Mouse (Mus musculus) cerebellum, postnatal 36 days (tissue): ENCODE results near the gene Mapk10.
A peak's percentile ranks its signal among the peaks of the same experiment; 100 is the strongest.

ENCODE experiments used
- DNase-seq, 2 experiments: peaks; one replicate each; pipeline ENCODE4 v3.0.0; 2021 to 2022; ENCODE audit warnings: mixed read lengths in 2 of 2

The Mapk10 gene

GRCm38 (mm10) chr5:103211101-103211848 lies at the start of gene Mapk10:
TSS of gene Mapk10 (minus strand) at chr5:103211334.
- DNase-seq, result peak; percentile 84 to 86

DNA sequence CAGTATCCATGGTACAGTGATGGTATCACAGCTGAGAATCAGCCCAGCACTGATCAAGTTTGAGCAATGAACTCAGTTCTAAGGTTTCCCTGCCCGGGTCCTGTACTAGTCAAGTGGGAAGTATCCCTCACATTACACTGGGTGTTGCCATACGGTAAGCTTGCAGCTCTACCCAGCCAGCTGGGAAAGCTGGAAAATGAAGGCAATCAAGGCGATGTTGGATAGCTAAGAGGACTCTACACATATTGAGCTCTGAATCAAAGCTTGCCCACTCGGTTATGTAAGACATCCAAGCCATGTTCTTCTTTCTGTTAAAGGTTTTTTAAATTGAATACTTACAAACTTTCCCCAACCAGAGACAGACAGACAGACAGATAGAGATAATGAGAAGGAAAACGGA lies 45.0 kb upstream of the Mapk10 start:
- no peak for DNase-seq

DNA sequence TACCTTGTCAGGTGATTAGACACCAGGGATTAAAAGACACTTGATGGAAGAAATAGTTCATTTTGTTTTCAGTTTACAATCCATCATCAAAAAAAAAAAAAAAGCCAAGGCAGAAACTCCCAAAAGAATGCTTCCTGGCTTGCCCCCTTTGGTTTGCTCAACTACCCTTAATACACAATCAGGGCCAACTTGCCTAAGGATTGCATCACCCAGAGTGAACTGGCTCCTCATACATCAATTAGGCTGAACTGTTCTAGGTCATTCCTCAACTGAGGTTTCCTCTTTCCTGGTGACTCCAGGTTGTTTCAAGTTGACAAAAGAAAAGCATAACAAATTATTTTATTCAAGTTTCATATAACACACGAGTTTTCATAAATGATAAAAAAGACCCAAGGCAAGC lies 31.3 kb upstream of the Mapk10 start:
- DNase-seq, result no peak

- DNase-seq, result no peak
Observed at GRCm38 (mm10) chr5:103231822-103232221, 20.7 kb upstream of the Mapk10 start.

DNA sequence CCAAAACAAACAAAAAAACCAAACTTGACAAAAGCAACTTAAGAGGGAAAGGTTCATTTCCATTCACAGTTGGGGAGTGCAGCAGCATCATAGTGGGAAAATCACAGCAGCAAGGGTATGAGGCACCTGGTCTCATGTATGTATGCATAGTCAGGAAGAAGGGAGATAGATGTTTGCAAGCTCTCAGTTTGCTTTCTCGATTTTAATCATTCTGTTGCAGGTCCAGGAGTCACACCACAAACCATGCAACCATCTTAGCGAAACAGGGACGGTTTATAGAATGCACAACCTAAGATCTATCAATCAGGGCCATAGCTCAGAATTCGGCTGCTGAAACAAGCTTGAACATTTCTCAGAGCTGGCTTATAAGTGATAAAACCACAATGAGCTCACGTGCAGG lies 19.2 kb upstream of the Mapk10 start:
- DNase-seq, result no peak

DNA sequence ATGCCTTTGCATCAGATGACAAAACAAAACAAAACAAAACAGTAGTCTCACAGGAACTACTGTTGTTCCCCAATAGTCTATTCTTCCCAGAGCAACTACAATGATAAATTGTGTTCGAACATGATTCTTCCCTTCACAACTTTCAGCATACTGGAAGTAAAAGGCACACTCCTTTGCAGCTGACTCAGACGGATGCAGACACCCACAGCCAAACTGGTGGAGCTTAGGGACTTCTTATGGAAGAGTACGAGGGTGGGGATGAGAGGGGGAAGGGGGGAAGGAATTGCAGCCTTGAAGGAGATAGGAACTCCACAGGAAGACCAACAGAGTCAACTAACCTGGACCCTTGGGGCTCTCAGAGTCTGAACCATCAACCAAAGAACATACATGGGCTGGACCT lies 18.2 kb upstream of the Mapk10 start:
- no peak for DNase-seq

DNA sequence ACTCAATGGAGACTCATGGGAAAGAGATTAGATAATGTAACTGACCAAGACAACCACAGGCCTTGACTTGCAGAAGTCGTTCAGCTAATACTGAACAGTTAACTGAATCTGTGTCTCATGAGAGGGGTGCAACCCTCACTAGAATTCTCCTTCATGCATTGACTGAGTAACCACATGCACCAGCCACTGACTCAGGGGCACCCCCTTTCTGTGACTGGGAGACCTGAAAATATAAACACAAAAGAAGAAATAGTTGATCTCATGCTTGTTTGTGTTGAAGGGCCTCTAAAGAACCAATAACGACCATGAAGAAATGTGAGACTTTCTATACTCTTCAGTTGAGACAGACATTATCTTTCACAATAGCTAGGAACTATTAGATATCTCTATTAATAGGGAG lies 10.9 kb upstream of the Mapk10 start:
- no peak for DNase-seq

- peak; percentile 30 to 63 for DNase-seq
Observed at GRCm38 (mm10) chr5:103210644-103211043, 490 bp downstream of the Mapk10 start.

GRCm38 (mm10) chr5:103210018-103210417 lies 1.1 kb downstream of the Mapk10 start:
- DNase-seq, result peak; percentile 86 to 96

- DNase-seq, result peak; percentile 33 to 65
Observed at GRCm38 (mm10) chr5:103209486-103209885, 1.6 kb downstream of the Mapk10 start.

- DNase-seq, result peak; percentile 48 to 53
Observed at GRCm38 (mm10) chr5:103208869-103209268, 2.3 kb downstream of the Mapk10 start.

DNA sequence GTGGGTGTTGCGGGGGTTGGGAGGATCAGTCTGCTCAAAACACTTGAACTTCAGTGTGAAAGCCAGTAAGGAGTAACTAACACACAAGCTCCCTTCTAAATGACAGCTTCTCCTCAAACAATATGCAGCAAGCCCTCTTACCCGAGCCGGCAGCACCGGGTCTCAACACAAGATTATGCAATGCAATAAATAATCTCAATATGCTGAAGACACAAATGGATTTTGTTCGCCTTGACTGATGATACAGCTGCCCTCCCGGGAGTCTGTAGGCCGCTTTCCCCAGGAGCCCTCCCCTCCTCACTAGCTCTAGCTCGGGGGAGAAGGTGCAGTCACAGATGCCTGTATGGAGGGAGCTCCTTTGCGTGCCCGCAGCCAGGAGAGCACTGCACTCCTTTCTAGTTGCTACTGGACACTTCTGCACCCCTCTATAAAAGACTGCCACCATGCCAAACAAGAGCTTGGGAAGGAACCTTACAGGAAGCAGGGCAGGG lies 3.1 kb downstream of the Mapk10 start:
- DNase-seq, result peak; percentile 45 to 57

- DNase-seq, result peak in 1 of 2 experiments; percentile 41
Observed at GRCm38 (mm10) chr5:103197796-103198325, 13.3 kb downstream of the Mapk10 start.

GRCm38 (mm10) chr5:103194549-103194948 lies 16.6 kb downstream of the Mapk10 start:
- no peak for DNase-seq

- no peak for DNase-seq
Observed at GRCm38 (mm10) chr5:103193700-103194099, 17.4 kb downstream of the Mapk10 start.

DNA sequence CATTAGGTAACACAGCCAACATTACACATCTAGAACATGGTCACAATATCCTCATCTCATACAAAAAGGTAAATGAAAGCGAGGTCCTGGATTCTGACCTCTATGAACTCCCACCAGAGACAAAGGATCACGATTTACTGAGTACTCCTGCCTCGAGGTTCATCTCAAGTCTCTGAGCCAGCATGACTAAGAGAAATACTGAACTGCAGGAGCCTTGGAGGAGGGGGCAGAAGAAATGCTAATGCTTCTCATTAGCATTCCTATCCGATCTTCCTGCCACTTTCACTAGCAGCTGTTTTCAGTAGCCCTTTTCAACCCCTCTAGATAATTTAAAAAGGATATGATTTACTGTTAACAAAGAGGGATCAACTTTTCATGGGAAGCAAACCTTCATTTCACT lies 19.6 kb downstream of the Mapk10 start:
- no peak for DNase-seq

DNA sequence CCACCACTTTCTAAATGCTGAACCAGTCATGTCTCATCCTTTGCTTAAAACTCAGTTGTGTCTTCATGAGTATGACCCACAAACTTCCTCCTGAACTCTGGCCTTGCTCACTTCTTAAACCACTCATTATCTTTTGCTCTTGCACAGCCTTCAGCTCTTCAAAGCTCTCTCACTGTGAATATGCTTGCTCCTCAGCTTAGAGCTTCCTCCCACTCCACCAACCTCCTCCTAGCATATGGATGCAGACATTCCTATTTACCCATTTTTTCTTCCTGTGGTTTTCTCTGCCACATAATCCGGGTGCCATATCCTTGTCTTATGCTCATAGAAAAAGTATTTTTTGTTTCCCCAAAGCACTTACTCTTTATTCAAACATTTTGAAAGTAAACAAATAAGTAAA lies 26.9 kb downstream of the Mapk10 start:
- no peak for DNase-seq

- no peak for DNase-seq
Observed at GRCm38 (mm10) chr5:103181622-103182021, 29.5 kb downstream of the Mapk10 start.

GRCm38 (mm10) chr5:103177010-103177409 lies 34.1 kb downstream of the Mapk10 start:
- no peak for DNase-seq

GRCm38 (mm10) chr5:103175989-103176388 lies 35.1 kb downstream of the Mapk10 start:
- no peak for DNase-seq

- no peak for DNase-seq
Observed at GRCm38 (mm10) chr5:103174607-103175006, 36.5 kb downstream of the Mapk10 start.

DNA sequence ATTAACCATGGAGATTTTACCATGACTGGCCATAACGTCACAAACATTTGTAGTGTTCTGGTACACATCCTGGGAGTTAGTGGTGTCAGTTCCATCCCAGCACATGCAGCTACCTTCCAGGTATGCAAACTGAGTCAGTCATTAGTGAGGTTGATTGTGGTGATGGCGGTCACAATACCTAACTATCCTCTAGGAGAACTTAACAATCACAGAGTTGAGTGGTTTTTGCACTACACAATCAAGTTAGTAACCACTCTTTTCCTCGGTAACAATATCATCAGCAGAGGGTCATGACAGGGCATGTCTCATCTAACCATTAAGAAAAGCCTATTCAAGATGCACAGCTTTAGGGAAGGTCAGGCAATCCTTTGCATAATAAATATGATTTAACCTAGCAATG lies 39.9 kb downstream of the Mapk10 start:
- DNase-seq, result no peak

DNA sequence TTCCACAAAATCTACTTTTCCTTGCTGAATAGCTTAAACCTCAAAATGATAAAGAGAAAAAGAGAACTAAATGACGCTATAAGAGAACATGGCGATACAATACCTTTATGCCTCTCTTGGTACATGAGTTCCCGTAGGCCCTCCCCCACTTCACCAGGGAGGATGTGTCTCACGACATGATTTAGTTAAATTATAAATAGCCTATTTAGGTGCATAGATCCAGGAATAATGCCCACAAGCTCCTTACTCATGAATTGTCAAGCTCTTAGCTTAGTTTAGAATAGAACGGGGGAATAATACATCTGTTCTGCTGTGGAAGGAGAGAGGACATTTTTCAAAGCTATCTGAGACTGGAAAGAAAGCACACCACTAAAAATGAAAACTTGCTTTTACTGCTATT lies 43.8 kb downstream of the Mapk10 start:
- no peak for DNase-seq

- DNase-seq, result no peak
Observed at GRCm38 (mm10) chr5:103166755-103167154, 44.4 kb downstream of the Mapk10 start.

DNA sequence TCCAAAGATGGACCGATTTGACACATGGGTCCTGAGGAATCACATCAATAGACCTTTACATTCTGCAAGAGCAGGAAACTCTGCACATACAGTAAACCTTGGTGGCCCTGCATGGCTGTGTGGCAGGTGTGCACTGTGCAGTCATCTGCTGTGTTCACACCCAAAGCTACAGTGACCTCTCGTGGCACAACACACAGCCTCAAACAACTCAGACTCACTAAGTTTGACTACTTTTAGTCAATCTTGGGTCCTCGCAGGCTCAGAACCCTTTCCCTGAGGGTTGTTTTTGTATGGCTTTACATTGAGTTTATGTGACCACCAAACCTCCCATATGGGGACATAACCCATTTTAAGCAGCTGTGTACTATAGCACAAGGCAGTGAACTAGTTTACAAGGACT lies 47.1 kb downstream of the Mapk10 start:
- no peak for DNase-seq
